Mouse (Mus musculus) limb, embryonic 13.5 days (tissue): ENCODE measurements around the gene Stmn1. TPM values are rescaled to one million over a fixed set of nuclear protein-coding genes. Genes with fewer than 3 reads are reported as not detected.
"Not testable (repeated sequence)": the region's sequence is repeated elsewhere in the genome, so short reads cannot be mapped to it uniquely, and the experiment has no call there.

Experiments used
- ATAC-seq: fragments of 200-750 bp; cut with Nextera tagmentation; 2 replicates; pipeline ENCODE4 v1.8.0; 2017; ENCODE audit warnings: low read depth, moderate number of reproducible peaks, moderate TSS enrichment; ENCODE audit not compliant: low FRiP score
- H3K27ac ChIP-seq: fragments of 300-500 bp; sonication (generic); 2 replicates; pipeline ENCODE4 v1.5.1; 2015; ENCODE audit warnings: inconsistent platforms, mild to moderate bottlenecking, moderate library complexity
- H3K27me3 ChIP-seq: fragments of 300-500 bp; sonication (generic); 2 replicates; pipeline ENCODE4 v1.6.1; 2015; ENCODE audit warnings: mild to moderate bottlenecking, inconsistent platforms
- H3K36me3 ChIP-seq: fragments of 300-500 bp; sonication (generic); 2 replicates; pipeline ENCODE4 v1.6.1; 2015; ENCODE audit warnings: inconsistent platforms, mild to moderate bottlenecking, moderate library complexity
- H3K4me1 ChIP-seq: fragments of 300-500 bp; sonication (generic); 2 replicates; pipeline ENCODE4 v1.6.1; 2015; ENCODE audit warnings: inconsistent platforms
- H3K4me2 ChIP-seq: fragments of 300-500 bp; sonication (generic); replicated peaks from 2 replicates; pipeline ENCODE4 v1.6.1; 2015; ENCODE audit warnings: inconsistent platforms, mild to moderate bottlenecking, moderate library complexity
- H3K4me3 ChIP-seq: fragments of 300-500 bp; sonication (generic); 2 replicates; pipeline ENCODE4 v1.5.1; 2015; ENCODE audit warnings: moderate library complexity, mild to moderate bottlenecking, inconsistent platforms
- H3K9ac ChIP-seq: fragments of 300-500 bp; sonication (generic); 2 replicates; pipeline ENCODE4 v1.6.1; 2015; ENCODE audit warnings: mild to moderate bottlenecking, inconsistent platforms
- H3K9me3 ChIP-seq: fragments of 300-500 bp; sonication (generic); 2 replicates; pipeline ENCODE4 v1.6.1; 2016; ENCODE audit warnings: inconsistent platforms
- WGBS: fragments of 180-500 bp; shearing (Covaris S2); methylation state at CpG from one replicate; pipeline ENCODE4 v1.1.7; 2015; 5-methylcytosine and 5-hydroxymethylcytosine counted together
- polyA plus RNA-seq: library from polyadenylated mRNA; unstranded; fragments of >200 nt; fragmentation: Nextera tagmentation; extraction: Ambion mirVana; gene quantifications from 2 replicates; pipeline ENCODE4 v1.2.1, GENCODE M21; 2015

The Stmn1 gene
- polyA plus RNA-seq, 1 experiment from 2014 or later, result 1,889 TPM

- H3K4me3 ChIP-seq, result no peak overlapping the region
- H3K9me3 ChIP-seq, result no peaks in the 10 kb centered on the region
- no peak overlapping the region for H3K27ac ChIP-seq
- H3K4me1 ChIP-seq, result peaks cover 27% of the 10 kb centered on the region
- no peaks in the 10 kb centered on the region for H3K27me3 ChIP-seq
- H3K9ac ChIP-seq, result no peak overlapping the region
- H3K4me2 ChIP-seq, result no peak overlapping the region
- 59% methylated on average over 16 of the region's 16 CpGs for WGBS
- no peaks in the 10 kb centered on the region for H3K36me3 ChIP-seq
- peak; percentile 30; the same call in 1 of the 2 replicates for ATAC-seq
Observed at GRCm38 (mm10) chr4:134494780-134495545, 26.8 kb downstream of the Stmn1 start.

- H3K9ac ChIP-seq, result no peak overlapping the region
- 76% methylated on average over 5 of the region's 5 CpGs for WGBS
- no peaks in the 10 kb centered on the region for H3K36me3 ChIP-seq
- no peak overlapping the region for H3K4me2 ChIP-seq
- no peak overlapping the region for H3K27ac ChIP-seq
- H3K4me1 ChIP-seq, result peaks cover 27% of the 10 kb centered on the region
- H3K4me3 ChIP-seq, result no peak overlapping the region
- no peaks in the 10 kb centered on the region for H3K9me3 ChIP-seq
- ATAC-seq, result no peak
- H3K27me3 ChIP-seq, result no peaks in the 10 kb centered on the region
Observed at GRCm38 (mm10) chr4:134495546-134495923, 27.4 kb downstream of the Stmn1 start.

- no peaks in the 10 kb centered on the region for H3K27me3 ChIP-seq
- H3K9me3 ChIP-seq, result no peaks in the 10 kb centered on the region
- peak within 1 kb of the TSS; percentile 61 for H3K4me3 ChIP-seq
- peak within 1 kb of the TSS; percentile 96 for H3K4me2 ChIP-seq
- peak within 1 kb of the TSS; percentile 73 for H3K9ac ChIP-seq
- peaks cover 27% of the 10 kb centered on the region for H3K4me1 ChIP-seq
- 3% methylated on average over 35 of the region's 35 CpGs for WGBS
- H3K36me3 ChIP-seq, result no peaks in the 10 kb centered on the region
- H3K27ac ChIP-seq, result no peak within 1 kb of the TSS
- peak; percentile 54 for ATAC-seq
Observed at GRCm38 (mm10) chr4:134496595-134497210, 28.6 kb downstream of the Stmn1 start, which contains the start of gene Paqr7. TSS of gene Paqr7 (plus strand) at chr4:134496697.

- WGBS, result 11% methylated on average over 6 of the region's 6 CpGs
- Histone ChIP-seq H3K27ac (no peak overlapping the region), H3K4me2 (peak overlapping the region; percentile 96), H3K36me3 (no peaks in the 10 kb centered on the region), H3K27me3 (no peaks in the 10 kb centered on the region), H3K4me1 (peaks cover 27% of the 10 kb centered on the region), H3K9me3 (no peaks in the 10 kb centered on the region), H3K9ac (peak overlapping the region; percentile 73), H3K4me3 (peak overlapping the region; percentile 61)
- no peak for ATAC-seq
Observed at GRCm38 (mm10) chr4:134497223-134497622, 29.1 kb downstream of the Stmn1 start.

- Histone ChIP-seq H3K9ac (no peak overlapping the region), H3K36me3 (no peaks in the 10 kb centered on the region), H3K4me1 (peaks cover 27% of the 10 kb centered on the region), H3K9me3 (no peaks in the 10 kb centered on the region), H3K4me2 (peak overlapping the region; percentile 96), H3K27ac (no peak overlapping the region), H3K4me3 (no peak overlapping the region), H3K27me3 (no peaks in the 10 kb centered on the region)
- ATAC-seq, result no peak
- WGBS, result 77% methylated on average over 12 of the region's 12 CpGs
Observed at GRCm38 (mm10) chr4:134497986-134498731, 30.0 kb downstream of the Stmn1 start.

GRCm38 (mm10) chr4:134498983-134499382 is 30.9 kb downstream of the Stmn1 start:
- not testable (repeated sequence) for ATAC-seq, H3K36me3 ChIP-seq, H3K4me2 ChIP-seq, H3K9me3 ChIP-seq, H3K4me3 ChIP-seq, H3K27me3 ChIP-seq, H3K27ac ChIP-seq, H3K9ac ChIP-seq
- peaks cover 27% of the 10 kb centered on the region for H3K4me1 ChIP-seq
- 85% methylated on average over 6 of the region's 6 CpGs for whole genome bisulfite sequencing

GRCm38 (mm10) chr4:134501095-134501494 is 33.0 kb downstream of the Stmn1 start:
- Histone ChIP-seq H3K27me3 (no peaks in the 10 kb centered on the region), H3K27ac (no peak overlapping the region), H3K4me2 (no peak overlapping the region), H3K4me1 (peaks cover 14% of the 10 kb centered on the region), H3K36me3 (no peaks in the 10 kb centered on the region), H3K9ac (no peak overlapping the region), H3K9me3 (no peaks in the 10 kb centered on the region), H3K4me3 (no peak overlapping the region)
- WGBS, result 97% methylated on average over 6 of the region's 6 CpGs
- no peak for ATAC-seq

GRCm38 (mm10) chr4:134503686-134504357 is 35.7 kb downstream of the Stmn1 start:
- Histone ChIP-seq H3K27ac (no peak overlapping the region), H3K4me1 (no peaks in the 10 kb centered on the region), H3K9ac (no peak overlapping the region), H3K9me3 (no peaks in the 10 kb centered on the region), H3K27me3 (no peaks in the 10 kb centered on the region), H3K36me3 (no peaks in the 10 kb centered on the region), H3K4me3 (no peak overlapping the region), H3K4me2 (no peak overlapping the region)
- 77% methylated on average over 4 of the region's 4 CpGs for WGBS
- no peak for ATAC-seq

GRCm38 (mm10) chr4:134505303-134505789 is 37.2 kb downstream of the Stmn1 start:
- Histone ChIP-seq H3K27ac (no peak overlapping the region), H3K4me3 (no peak overlapping the region), H3K4me1 (no peaks in the 10 kb centered on the region), H3K9ac (no peak overlapping the region), H3K9me3 (no peaks in the 10 kb centered on the region), H3K4me2 (no peak overlapping the region), H3K36me3 (no peaks in the 10 kb centered on the region), H3K27me3 (no peaks in the 10 kb centered on the region)
- 81% methylated on average over 4 of the region's 4 CpGs for WGBS
- ATAC-seq, result no peak

- no peak for ATAC-seq
- no peak overlapping the region for H3K4me3 ChIP-seq
- H3K27me3 ChIP-seq, result no peaks in the 10 kb centered on the region
- H3K4me1 ChIP-seq, result peaks cover under 1% of the 10 kb centered on the region
- H3K9me3 ChIP-seq, result no peaks in the 10 kb centered on the region
- no peaks in the 10 kb centered on the region for H3K36me3 ChIP-seq
- H3K27ac ChIP-seq, result no peak overlapping the region
- WGBS, result 78% methylated on average over 3 of the region's 4 CpGs
- no peak overlapping the region for H3K9ac ChIP-seq
- no peak overlapping the region for H3K4me2 ChIP-seq
Observed at GRCm38 (mm10) chr4:134505966-134506594, 38.0 kb downstream of the Stmn1 start.

- no peaks in the 10 kb centered on the region for H3K36me3 ChIP-seq
- H3K4me1 ChIP-seq, result peaks cover 7% of the 10 kb centered on the region
- no peak for ATAC-seq
- no peak overlapping the region for H3K27ac ChIP-seq
- no peak overlapping the region for H3K4me2 ChIP-seq
- H3K9me3 ChIP-seq, result no peaks in the 10 kb centered on the region
- H3K4me3 ChIP-seq, result no peak overlapping the region
- no peak overlapping the region for H3K9ac ChIP-seq
- H3K27me3 ChIP-seq, result no peaks in the 10 kb centered on the region
- 89% methylated on average over 19 of the region's 19 CpGs for WGBS
Observed at GRCm38 (mm10) chr4:134506713-134507112, 38.6 kb downstream of the Stmn1 start.
